Mouse (Mus musculus) testis, adult 2 months (tissue): ENCODE data around the gene Gnai1.

Experiments
- CTCF ChIP-seq: fragments of 200-500 bp; IDR thresholded peaks from 2 replicates; pipeline ENCODE4 v1.5.1; 2012; ENCODE audit warnings: low read depth, mild to moderate bottlenecking, inconsistent platforms, low read length, moderate library complexity; ENCODE audit not compliant: control insufficient read depth, insufficient read depth, insufficient replicate concordance
- POLR2A ChIP-seq: fragments of 200-500 bp; IDR thresholded peaks from 2 replicates; pipeline ENCODE4 v1.6.1; 2012; ENCODE audit warnings: low read depth, mild to moderate bottlenecking, inconsistent platforms, low read length, moderate library complexity; ENCODE audit not compliant: control insufficient read depth

DNA sequence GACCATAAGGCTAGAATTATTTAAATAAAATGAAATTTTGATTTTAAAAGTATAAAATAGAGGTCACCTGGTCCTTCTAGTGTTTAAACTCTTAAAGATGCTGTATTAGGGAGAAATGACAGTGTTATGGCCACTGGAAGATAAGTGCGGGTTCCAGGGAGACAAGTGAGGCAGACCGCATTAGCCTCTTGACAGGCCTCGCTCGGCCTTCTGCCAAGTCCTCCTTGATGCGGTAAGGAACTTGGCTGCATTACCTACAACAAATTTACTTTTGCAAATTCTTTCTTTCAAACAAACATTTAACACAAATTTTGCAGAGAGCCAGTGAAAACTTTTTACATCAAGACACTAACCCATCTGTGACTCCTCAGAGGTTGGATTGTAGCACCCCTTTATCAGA is 27.9 kb downstream of the Gnai1 start:
- TF ChIP-seq CTCF (no peak), POLR2A (no peak)
